Mouse (Mus musculus): ENCODE measurements at regions not wholly inside any gene's neighbourhood (a gene's known extent, or its start where the extent isn't known, plus 50 kb on each side); places are given as distances from the start of the nearest gene placed in this dataset.
A peak's percentile ranks its signal among the peaks of the same experiment; 100 is the strongest.

- no peak for DNase-seq (ENCODE audit: low read depth)
Measured at GRCm38 (mm10) chrX:35791273-35791672, 97.4 kb upstream of the Dock11 start.

DNA sequence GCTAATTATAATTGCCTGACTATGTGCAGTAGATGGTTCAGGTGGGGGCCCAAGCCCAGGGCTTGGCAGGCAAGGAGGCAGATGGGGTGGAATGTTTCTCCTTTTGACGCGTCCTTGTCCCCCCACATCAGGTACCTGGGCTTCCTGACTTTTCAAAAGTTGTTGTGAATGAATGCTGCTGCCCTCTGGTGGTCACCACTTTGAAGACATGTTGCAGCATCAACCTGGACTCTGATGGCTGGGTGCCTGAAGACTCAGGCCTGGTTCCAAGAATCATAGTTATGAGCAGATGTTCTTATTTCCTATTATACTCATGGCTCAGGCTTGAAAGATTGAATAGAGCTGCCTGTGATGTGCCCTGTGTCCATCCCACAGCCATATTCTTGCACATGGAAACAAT is 75.4 kb upstream of the Dock11 start:
- peak; percentile 21 for DNase-seq (ENCODE audit: low read depth)

DNA sequence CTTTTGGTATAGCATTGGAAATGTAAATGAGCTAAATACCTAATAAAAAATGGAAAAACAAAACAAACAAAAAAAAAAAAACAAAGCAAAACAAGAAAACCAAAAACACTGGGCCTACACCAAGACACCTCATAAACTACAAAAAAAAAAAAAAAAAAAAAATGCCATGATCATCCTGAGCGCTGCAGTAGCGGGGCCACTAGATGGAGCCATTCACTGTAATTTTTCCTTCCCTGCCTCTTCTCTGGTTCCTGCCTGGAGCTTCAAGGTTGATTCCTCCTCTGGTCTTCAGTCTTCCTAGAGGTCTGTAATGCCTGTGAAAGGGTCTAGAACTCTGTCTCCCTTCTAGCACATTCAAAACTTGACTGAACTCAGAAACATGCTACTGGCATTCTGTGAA is 54.2 kb upstream of the Dock11 start:
- peak; percentile 28 for DNase-seq (ENCODE audit: low read depth)

DNA sequence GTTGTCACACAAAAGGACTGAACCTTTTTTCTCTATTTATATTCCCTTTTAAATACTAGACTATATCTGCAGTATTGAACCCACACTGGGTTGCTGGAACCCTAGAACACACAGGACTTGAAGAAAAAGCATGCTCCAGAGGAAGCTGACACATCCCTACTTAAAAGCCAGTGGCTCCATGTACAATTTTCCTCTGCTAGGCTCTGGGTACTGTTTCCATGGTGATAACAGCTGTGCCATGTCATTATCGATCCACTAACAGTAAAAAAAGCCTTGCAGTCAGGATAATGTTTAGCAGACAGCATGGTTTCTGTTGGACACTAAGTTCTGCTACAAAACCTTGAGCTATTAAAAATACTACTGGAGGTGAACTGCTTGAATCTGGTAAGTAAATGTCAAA is 50.6 kb upstream of the Dock11 start:
- no peak for DNase-seq (ENCODE audit: low read depth)

All from 416B (cell line).